Mouse (Mus musculus): ENCODE results near the gene Nxn.

DNA sequence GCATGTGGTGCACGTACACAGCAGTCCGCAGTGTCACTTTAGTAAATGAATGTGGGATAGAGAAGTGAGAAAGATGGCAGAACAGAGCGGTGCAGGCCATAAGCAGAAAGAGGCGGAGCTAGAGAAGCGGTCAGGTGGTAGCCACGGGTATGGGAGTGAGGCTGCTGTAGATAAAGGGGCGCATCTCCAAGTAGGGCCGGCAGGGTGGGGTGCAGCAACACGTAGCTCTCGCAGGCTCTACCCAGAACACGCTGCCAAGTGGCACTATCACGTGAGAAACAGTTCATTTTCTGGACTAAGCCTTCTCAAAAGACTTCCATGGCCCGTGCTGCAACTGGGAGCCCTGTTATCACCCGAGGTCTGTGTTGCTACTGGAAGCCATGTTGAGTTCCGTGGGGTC is 32.2 kb downstream of the Nxn start:
- TF ChIP-seq GATA1 (IDR thresholded peaks at IDR 0.05; ENCODE audit: low read length) (no peak), TAL1 (IDR thresholded peaks at IDR 0.05; ENCODE audit: low read length) (no peak)
